Mouse (Mus musculus): ENCODE measurements around the gene Dnajc27.
A peak's percentile ranks its signal among the peaks of the same experiment; 100 is the strongest.

Dnajc27 gene

GRCm38 (mm10) chr12:4083441-4083840 lies 1.1 kb downstream of the Dnajc27 start:
- DNase-seq = no peak

GRCm38 (mm10) chr12:4107383-4107782 lies 25.0 kb downstream of the Dnajc27 start:
- peak; percentile 75 for DNase-seq

- no peak for DNase-seq
Measured at GRCm38 (mm10) chr12:4116132-4116531, 33.7 kb downstream of the Dnajc27 start.

- no peak for DNase-seq
Measured at GRCm38 (mm10) chr12:4117136-4117535, 34.8 kb downstream of the Dnajc27 start.

- DNase-seq = no peak
Measured at GRCm38 (mm10) chr12:4117579-4117978, 35.2 kb downstream of the Dnajc27 start.

GRCm38 (mm10) chr12:4127346-4127745 lies 45.0 kb downstream of the Dnajc27 start:
- DNase-seq = no peak

GRCm38 (mm10) chr12:4132941-4133846 lies 50.8 kb downstream of the Dnajc27 start, which contains the start of gene Adcy3:
TSS of gene Adcy3 (plus strand) at chr12:4133103.
- peak; percentile 91 for DNase-seq

GRCm38 (mm10) chr12:4133847-4134212 lies 51.4 kb downstream of the Dnajc27 start:
- no peak for DNase-seq

GRCm38 (mm10) chr12:4143179-4143578 lies 60.8 kb downstream of the Dnajc27 start:
- DNase-seq = peak; percentile 39

- DNase-seq = no peak
Measured at GRCm38 (mm10) chr12:4150936-4151335, 68.6 kb downstream of the Dnajc27 start.

GRCm38 (mm10) chr12:4151969-4152368 lies 69.6 kb downstream of the Dnajc27 start:
- DNase-seq = no peak

GRCm38 (mm10) chr12:4157466-4157865 lies 75.1 kb downstream of the Dnajc27 start:
- no peak for DNase-seq

GRCm38 (mm10) chr12:4158179-4158578 lies 75.8 kb downstream of the Dnajc27 start:
- no peak for DNase-seq

- DNase-seq = no peak
Measured at GRCm38 (mm10) chr12:4158868-4159632, 76.7 kb downstream of the Dnajc27 start.
